Mouse (Mus musculus) CH12.LX (cell line): Measurements from ENCODE around the gene Dhx37. TPM values are rescaled to one million over a fixed set of nuclear protein-coding genes. Genes with fewer than 3 reads are reported as not detected.

Source experiments
- DNase-seq: peaks from one replicate; pipeline ENCODE4 v3.0.0-alpha.2; 2013; ENCODE audit errors: extremely low read depth
- H3K27ac ChIP-seq: 2 replicates; pipeline ENCODE4 v1.5.1; 2012; ENCODE audit warnings: low read depth, mild to moderate bottlenecking, control low read depth, moderate library complexity; ENCODE audit not compliant: insufficient read depth
- H3K27me3 ChIP-seq: replicated peaks from 2 replicates; pipeline ENCODE3; 2012; ENCODE audit warnings: inconsistent platforms
- H3K36me3 ChIP-seq, 2 experiments: replicated peaks in 1 of 2; 2 replicates each; pipeline versions ENCODE3 to v1.6.1; 2012; ENCODE audit warnings: inconsistent platforms in 1 of 2, low read length in 1 of 2, mild to moderate bottlenecking in 1 of 2, mixed read lengths in 1 of 2, moderate library complexity in 1 of 2; ENCODE audit not compliant: control insufficient read depth in 1 of 2, insufficient read depth in 1 of 2
- H3K4me1 ChIP-seq, 2 experiments: 2 replicates each; pipeline ENCODE4 v1.6.1; 2012; ENCODE audit warnings: inconsistent platforms in 1 of 2, moderate library complexity in 1 of 2; ENCODE audit not compliant: insufficient read depth in 2 of 2, control insufficient read depth in 1 of 2
- H3K4me2 ChIP-seq: 2 replicates; pipeline ENCODE4 v1.6.1; 2012; ENCODE audit warnings: low read depth, mild to moderate bottlenecking, control low read depth; ENCODE audit not compliant: poor library complexity, insufficient read depth, severe bottlenecking
- H3K4me3 ChIP-seq, 3 experiments: fragments of 150-350 bp in 1 of 3; sonication (generic) in 1 of 3; replicated peaks in 1 of 3; 2 replicates each; pipeline versions ENCODE3 to v1.5.1; 2011 to 2012; ENCODE audit warnings: low read depth in 2 of 3, low read length in 2 of 3, mild to moderate bottlenecking in 2 of 3, moderate library complexity in 2 of 3, control low read depth in 1 of 3, improper control_type of control experiment in 1 of 3, inconsistent platforms in 1 of 3, mixed read lengths in 1 of 3; ENCODE audit not compliant: poor library complexity in 1 of 3
- H3K79me2 ChIP-seq: replicated peaks from 2 replicates; pipeline ENCODE4 v1.6.1; 2012; ENCODE audit warnings: mild to moderate bottlenecking, moderate library complexity; ENCODE audit not compliant: control insufficient read depth, poor library complexity, insufficient read depth, severe bottlenecking; ENCODE audit errors: extremely low read depth
- H3K9ac ChIP-seq: 2 replicates; pipeline ENCODE4 v1.6.1; 2012; ENCODE audit warnings: low read depth, mild to moderate bottlenecking, control low read depth, moderate library complexity; ENCODE audit not compliant: insufficient read depth
- H3K9me3 ChIP-seq: replicated peaks from 2 replicates; pipeline ENCODE3; 2012; ENCODE audit warnings: low read length, inconsistent platforms, mixed read lengths
- BHLHE40 ChIP-seq: IDR thresholded peaks from 2 replicates; pipeline ENCODE4 v1.6.1; 2011; ENCODE audit warnings: mild to moderate bottlenecking, low read depth, low read length, improper control_type of control experiment
- CHD1 ChIP-seq: IDR thresholded peaks from 2 replicates; pipeline ENCODE4 v1.6.1; 2012; ENCODE audit warnings: low read depth, low read length, improper control_type of control experiment, inconsistent platforms
- CHD2 ChIP-seq: IDR thresholded peaks from 2 replicates; pipeline ENCODE4 v1.6.1; 2011; ENCODE audit warnings: low read length, improper control_type of control experiment
- CTCF ChIP-seq, 2 experiments: IDR thresholded peaks in 1 of 2; conservative IDR thresholded peaks in 1 of 2; 2 replicates each; pipeline ENCODE4 v1.5.1; 2011 to 2012; ENCODE audit warnings: low read depth in 2 of 2, low read length in 2 of 2, improper control_type of control experiment in 1 of 2, inconsistent platforms in 1 of 2, mild to moderate bottlenecking in 1 of 2, moderate library complexity in 1 of 2
- E2F4 ChIP-seq: IDR thresholded peaks from 2 replicates; pipeline ENCODE4 v1.6.1; 2011; ENCODE audit warnings: low read depth, low read length, improper control_type of control experiment; ENCODE audit not compliant: insufficient replicate concordance
- ELF1 ChIP-seq: IDR thresholded peaks from 2 replicates; pipeline ENCODE4 v1.6.1; 2014; ENCODE audit warnings: low read depth, mild to moderate bottlenecking, inconsistent platforms, low read length, improper control_type of control experiment
- GABPA ChIP-seq: IDR thresholded peaks from 2 replicates; pipeline ENCODE4 v1.6.1; 2012; ENCODE audit warnings: low read depth, low read length, improper control_type of control experiment, inconsistent platforms; ENCODE audit not compliant: insufficient replicate concordance
- IRF4 ChIP-seq: IDR thresholded peaks from 2 replicates; pipeline ENCODE4 v1.6.1; 2014; ENCODE audit warnings: low read depth, mild to moderate bottlenecking, inconsistent platforms, low read length, improper control_type of control experiment
- JUN ChIP-seq: IDR thresholded peaks from 2 replicates; pipeline ENCODE4 v1.6.1; 2011; ENCODE audit warnings: low read depth, mild to moderate bottlenecking, low read length, improper control_type of control experiment, moderate library complexity; ENCODE audit not compliant: insufficient read depth
- KAT2A ChIP-seq: IDR thresholded peaks from 2 replicates; pipeline ENCODE4 v1.6.1; 2012; ENCODE audit warnings: low read length, improper control_type of control experiment, inconsistent platforms; ENCODE audit not compliant: insufficient replicate concordance
- MAFK ChIP-seq: IDR thresholded peaks from 2 replicates; pipeline ENCODE4 v1.6.1; 2011; ENCODE audit warnings: low read length, improper control_type of control experiment; ENCODE audit not compliant: insufficient replicate concordance
- MAX ChIP-seq: IDR thresholded peaks from 2 replicates; pipeline ENCODE4 v1.6.1; 2011; ENCODE audit warnings: low read length, improper control_type of control experiment
- MEF2A ChIP-seq: IDR thresholded peaks from 2 replicates; pipeline ENCODE4 v1.6.1; 2014; ENCODE audit warnings: low read depth, mild to moderate bottlenecking, inconsistent platforms, low read length, improper control_type of control experiment, borderline replicate concordance
- MXI1 ChIP-seq: IDR thresholded peaks from 2 replicates; pipeline ENCODE4 v1.6.1; 2011; ENCODE audit warnings: mild to moderate bottlenecking, low read depth, low read length, improper control_type of control experiment
- MYC ChIP-seq: IDR thresholded peaks from 2 replicates; pipeline ENCODE4 v1.6.1; 2011; ENCODE audit warnings: low read depth, mild to moderate bottlenecking, improper control_type of control experiment, low read length
- NELFE ChIP-seq: IDR thresholded peaks from 2 replicates; pipeline ENCODE4 v1.6.1; 2011; ENCODE audit warnings: low read depth, low read length, improper control_type of control experiment
- POLR2AphosphoS2 ChIP-seq: IDR thresholded peaks from 2 replicates; pipeline ENCODE4 v1.6.1; 2011; ENCODE audit warnings: low read depth, low read length, improper control_type of control experiment
- RAD21 ChIP-seq: IDR thresholded peaks from 2 replicates; pipeline ENCODE4 v1.6.1; 2011; ENCODE audit warnings: low read depth, mild to moderate bottlenecking, low read length, improper control_type of control experiment, moderate library complexity
- RCOR1 ChIP-seq: conservative IDR thresholded peaks from 2 replicates; pipeline ENCODE4 v1.6.1; 2012; ENCODE audit warnings: low read depth, mild to moderate bottlenecking, inconsistent platforms, low read length, improper control_type of control experiment
- SIN3A ChIP-seq: IDR thresholded peaks from 2 replicates; pipeline ENCODE4 v1.6.1; 2012; ENCODE audit warnings: low read length, improper control_type of control experiment, inconsistent platforms
- SMC3 ChIP-seq: IDR thresholded peaks from 2 replicates; pipeline ENCODE4 v1.6.1; 2011; ENCODE audit warnings: low read depth, low read length, improper control_type of control experiment
- TBP ChIP-seq: conservative IDR thresholded peaks from 2 replicates; pipeline ENCODE4 v1.6.1; 2011; ENCODE audit warnings: low read depth, low read length, improper control_type of control experiment
- TCF12 ChIP-seq: IDR thresholded peaks from 2 replicates; pipeline ENCODE4 v1.6.1; 2014; ENCODE audit warnings: low read depth, mild to moderate bottlenecking, inconsistent platforms, low read length, improper control_type of control experiment
- UBTF ChIP-seq: IDR thresholded peaks from 2 replicates; pipeline ENCODE4 v1.6.1; 2012; ENCODE audit warnings: low read depth, mild to moderate bottlenecking, inconsistent platforms, low read length, improper control_type of control experiment, moderate library complexity
- USF1 ChIP-seq: IDR thresholded peaks from 2 replicates; pipeline ENCODE4 v1.6.1; 2014; ENCODE audit warnings: low read depth, mild to moderate bottlenecking, inconsistent platforms, low read length, improper control_type of control experiment
- ZC3H11A ChIP-seq: IDR thresholded peaks from 2 replicates; pipeline ENCODE4 v1.6.1; 2012; ENCODE audit warnings: low read depth, mild to moderate bottlenecking, inconsistent platforms, low read length, improper control_type of control experiment
- ZKSCAN1 ChIP-seq: IDR thresholded peaks from 2 replicates; pipeline ENCODE4 v1.6.1; 2012; ENCODE audit warnings: low read depth, inconsistent platforms, low read length, improper control_type of control experiment, borderline replicate concordance
- ZNF384 ChIP-seq: IDR thresholded peaks from 2 replicates; pipeline ENCODE4 v1.6.1; 2012; ENCODE audit warnings: low read depth, low read length, improper control_type of control experiment, inconsistent platforms
- dilution Hi-C: fragments of 300-500 bp; cut with MboI; formaldehyde crosslinking; loops from 2 replicates; pipeline ENCODE4 v1.14.3; 2020; ENCODE audit warnings: low sequenced_read_pairs; ENCODE audit not compliant: extremely low pct_unique_long_range_greater_than_20kb, extremely low pct_ligation_motif_present
- in situ Hi-C: fragments of 300-500 bp; cut with MboI; formaldehyde crosslinking; loops from 3 replicates; pipeline ENCODE4 v1.14.3; 2019; ENCODE audit warnings: low sequenced_read_pairs, low pct_ligation_motif_present, low pct_unique_long_range_greater_than_20kb, mixed read lengths
- polyA plus RNA-seq: library from polyadenylated mRNA; unstranded; fragments of >175 nt; gene quantifications from 2 replicates; pipeline ENCODE4 v1.2.1, GENCODE M21; 2012; ENCODE audit warnings: low read depth; ENCODE audit not compliant: insufficient read length
- total RNA-seq, 2 experiments: library from RNA; depleted of rRNA; stranded (reverse); fragments of 300-350 nt in 1 of 2; fragments of >200 nt in 1 of 2; gene quantifications; 2 replicates each; pipeline ENCODE4 v1.2.3; 2012 to 2014

Dhx37 gene
- total and polyA plus RNA-seq, 3 experiments, result 21.0 to 36.9 (median 26.0) TPM

GRCm38 (mm10) chr5:125411972-125412530, 21.9 kb downstream of the Dhx37 start:
- Histone ChIP-seq H3K27me3 (no peaks in the 10 kb centered on the region), H3K27ac (no peak overlapping the region), H3K79me2 (no peaks in the 10 kb centered on the region), H3K4me1 (peaks cover 3 to 16% of the 10 kb centered on the region in 2 experiments; a peak in 3 of 4 replicates), H3K36me3 (peaks cover 37 to 47% of the 10 kb centered on the region in 2 experiments), H3K4me3 (no peak overlapping the region), H3K4me2 (no peak overlapping the region), H3K9me3 (peaks cover 19% of the 10 kb centered on the region), H3K9ac (no peak overlapping the region)
- in situ Hi-C loops (no loop called here), dilution Hi-C loops (no loop called here)
- TF ChIP-seq MXI1, result no peak
- TF ChIP-seq MYC, result 0 out of 2 replicates have a peak, but pooled peaks have one; percentile 34
- no peak; the same call in 1 of the 2 replicates for TF ChIP-seq ZC3H11A
- peak; percentile 53 for TF ChIP-seq SMC3
- TF ChIP-seq CHD2, result peak; percentile 35; the same call in 1 of the 2 replicates
- peak; percentile 55 for TF ChIP-seq RAD21
- TF ChIP-seq JUN, result no peak
- peak; percentile 62 to 69; a peak in 3 of 4 replicates for TF ChIP-seq CTCF (conservative IDR thresholded peaks at IDR 0.05 in 1 of 2, IDR thresholded peaks at IDR 0.05 in 1 of 2; ENCODE audit: low read depth in 2 of 2, low read length in 2 of 2)
- TF ChIP-seq GABPA, result no peak
- no peak for TF ChIP-seq MAX
- DNase-seq, result peak; percentile 73

DNA sequence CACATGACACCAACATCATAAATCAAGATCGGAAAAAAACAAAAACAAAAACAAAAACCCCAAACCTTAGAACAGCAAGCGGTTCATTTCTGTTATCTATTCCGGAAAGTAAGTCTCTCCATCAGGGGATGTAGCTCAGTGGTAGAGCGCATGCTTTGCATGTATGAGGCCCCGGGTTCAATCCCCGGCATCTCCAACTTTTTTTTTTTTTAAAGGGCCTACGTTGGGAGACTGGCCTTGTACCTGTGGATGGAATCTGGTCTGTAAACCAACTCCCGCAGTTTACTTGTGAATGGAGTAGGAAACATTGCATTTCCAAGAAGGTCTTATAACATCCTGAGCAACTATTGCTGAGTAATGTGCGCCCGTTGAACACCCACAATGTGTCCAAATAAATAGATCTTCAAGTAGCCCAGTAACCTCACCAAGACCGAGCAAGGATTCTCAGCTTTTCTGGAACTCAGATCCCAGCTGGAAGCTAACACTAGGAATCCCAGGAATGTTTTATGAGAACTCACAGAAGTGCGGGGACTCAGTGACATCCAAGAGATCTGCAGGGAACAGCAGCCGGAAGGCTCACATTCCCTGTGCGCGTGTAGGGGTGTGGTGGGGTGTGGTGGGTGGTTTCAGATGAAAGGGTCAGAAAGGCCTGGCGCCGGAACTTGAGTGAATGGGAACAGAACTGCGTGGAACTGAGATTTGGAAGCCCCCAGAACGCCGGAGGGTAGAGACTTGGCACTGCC, 24.4 kb downstream of the Dhx37 start:
- Histone ChIP-seq H3K27me3 (no peaks in the 10 kb centered on the region), H3K79me2 (no peaks in the 10 kb centered on the region), H3K4me1 (peaks cover 3 to 19% of the 10 kb centered on the region in 2 experiments; a peak in 3 of 4 replicates), H3K9me3 (peaks cover under 1% of the 10 kb centered on the region), H3K9ac (peak overlapping the region; percentile 62), H3K4me3 (peak overlapping the region; percentile 50 to 58 (median 52)), H3K4me2 (peak overlapping the region; percentile 76; the same call in 1 of the 2 replicates), H3K36me3 (peaks cover 12 to 22% of the 10 kb centered on the region in 2 experiments), H3K27ac (no peak overlapping the region)
- peak; percentile 72 for DNase-seq
- in situ Hi-C loops (no loop called here), dilution Hi-C loops (no loop called here)
- TF ChIP-seq RAD21 (no peak), POLR2AphosphoS2 (no peak), USF1 (no peak), SMC3 (no peak), IRF4 (no peak), JUN (no peak), MYC (no peak), BHLHE40 (no peak), MXI1 (peak; percentile 63; the same call in 1 of the 2 replicates), RCOR1 (no peak), TBP (peak; percentile 98), GABPA (no peak), KAT2A (0 out of 2 replicates have a peak, but pooled peaks have one; percentile 75), MEF2A (peak; percentile 14; the same call in 1 of the 2 replicates), CHD1 (no peak), NELFE (no peak), UBTF (no peak), E2F4 (peak; percentile 85; the same call in 1 of the 2 replicates), ELF1 (peak; percentile 97), MAFK (peak; percentile 98), SIN3A (no peak), MAX (no peak), ZNF384 (peak; percentile 87), ZKSCAN1 (no peak), TCF12 (no peak)
